Mouse (Mus musculus) small intestine, adult 2 months (tissue): ENCODE results near the gene Pard3b. TPM values are rescaled to one million over a fixed set of nuclear protein-coding genes. Genes with fewer than 3 reads are reported as not detected.

ENCODE experiments used
- H3K27ac ChIP-seq: fragments of 200-500 bp; 2 replicates; pipeline ENCODE4 v1.5.1; 2012; ENCODE audit warnings: low read depth, low read length, control low read depth, inconsistent platforms; ENCODE audit not compliant: insufficient read depth
- H3K27me3 ChIP-seq: fragments of 200-500 bp; 2 replicates; pipeline ENCODE4 v1.6.1; 2012; ENCODE audit warnings: mild to moderate bottlenecking, moderate library complexity, low read length, inconsistent platforms; ENCODE audit not compliant: control insufficient read depth, insufficient read depth
- H3K36me3 ChIP-seq: fragments of 200-500 bp; 2 replicates; pipeline ENCODE4 v1.6.1; 2012; ENCODE audit warnings: mild to moderate bottlenecking, low read length, control low read depth, inconsistent platforms; ENCODE audit not compliant: control insufficient read depth, insufficient read depth
- H3K4me1 ChIP-seq: fragments of 200-500 bp; 2 replicates; pipeline ENCODE4 v1.6.1; 2012; ENCODE audit warnings: low read length, inconsistent platforms, mixed read lengths; ENCODE audit not compliant: control insufficient read depth, insufficient read depth, insufficient read length
- H3K4me3 ChIP-seq: fragments of 200-500 bp; 2 replicates; pipeline ENCODE4 v1.5.1; 2012; ENCODE audit warnings: low read depth, mild to moderate bottlenecking, control low read depth, inconsistent platforms, low read length, moderate library complexity
- CTCF ChIP-seq: fragments of 200-500 bp; IDR thresholded peaks from 2 replicates; pipeline ENCODE4 v1.5.1; 2012; ENCODE audit warnings: low read depth, mild to moderate bottlenecking, control low read depth, inconsistent platforms, low read length, moderate library complexity, mixed read lengths; ENCODE audit not compliant: insufficient replicate concordance, insufficient read length; ENCODE audit errors: extremely low read depth
- POLR2A ChIP-seq: fragments of 200-500 bp; IDR thresholded peaks from 2 replicates; pipeline ENCODE4 v1.6.1; 2012; ENCODE audit warnings: low read depth, mild to moderate bottlenecking, control low read depth, inconsistent platforms, low read length, moderate library complexity
- WGBS: fragments of 180-500 bp; shearing (Covaris S2); methylation state at CpG from one replicate; pipeline ENCODE4 v1.1.7; 2018; 5-methylcytosine and 5-hydroxymethylcytosine counted together
- polyA plus RNA-seq: library from polyadenylated mRNA; depleted of rRNA; stranded (reverse); fragments of >200 nt; gene quantifications from 2 replicates; pipeline ENCODE4 v1.2.3, GENCODE M21; 2012

Gene Pard3b
- polyA plus RNA-seq, 1 experiment: 7.2 TPM

- Histone ChIP-seq H3K4me1 (no peaks in the 10 kb centered on the region), H3K36me3 (no peaks in the 10 kb centered on the region), H3K4me3 (no peak overlapping the region), H3K27ac (no peak overlapping the region), H3K27me3 (no peaks in the 10 kb centered on the region)
- 76% methylated on average over 2 of the region's 2 CpGs for WGBS
- no peak for TF ChIP-seq POLR2A
- TF ChIP-seq CTCF: no peak
Observed at GRCm38 (mm10) chr1:62679466-62679865, 1040.8 kb downstream of the Pard3b start.

GRCm38 (mm10) chr1:62682456-62683385 lies 1044.1 kb downstream of the Pard3b start:
- no peaks in the 10 kb centered on the region for H3K4me1 ChIP-seq
- 76% methylated on average over 21 of the region's 21 CpGs for WGBS
- H3K4me3 ChIP-seq: no peak overlapping the region
- H3K36me3 ChIP-seq: no peaks in the 10 kb centered on the region
- no peak for TF ChIP-seq POLR2A
- H3K27ac ChIP-seq: no peak overlapping the region
- H3K27me3 ChIP-seq: no peaks in the 10 kb centered on the region

- Histone ChIP-seq H3K27me3 (no peaks in the 10 kb centered on the region), H3K4me3 (no peak overlapping the region), H3K27ac (no peak overlapping the region), H3K4me1 (no peaks in the 10 kb centered on the region), H3K36me3 (no peaks in the 10 kb centered on the region)
- TF ChIP-seq CTCF: no peak
- WGBS: 83% methylated on average over 2 of the region's 2 CpGs
Observed at GRCm38 (mm10) chr1:62683498-62683897, 1044.9 kb downstream of the Pard3b start.

GRCm38 (mm10) chr1:62687511-62687910 lies 1048.9 kb downstream of the Pard3b start:
- TF ChIP-seq CTCF (no peak), POLR2A (no peak)
- Histone ChIP-seq H3K36me3 (no peaks in the 10 kb centered on the region), H3K27me3 (no peaks in the 10 kb centered on the region), H3K4me3 (no peak overlapping the region), H3K27ac (no peak overlapping the region), H3K4me1 (no peaks in the 10 kb centered on the region)
- 63% methylated on average over 8 of the region's 8 CpGs for WGBS

GRCm38 (mm10) chr1:62691175-62691574 lies 1052.6 kb downstream of the Pard3b start:
- TF ChIP-seq POLR2A (no peak), CTCF (no peak)
- H3K36me3 ChIP-seq: no peaks in the 10 kb centered on the region

More at GRCm38 (mm10) chr1:62691175-62691574, 1052.6 kb downstream of the Pard3b start:
- Histone ChIP-seq H3K27me3 (no peaks in the 10 kb centered on the region; the same call in 1 of the 2 replicates), H3K27ac (no peak overlapping the region), H3K4me3 (no peak overlapping the region), H3K4me1 (no peaks in the 10 kb centered on the region)
- 67% methylated on average over 6 of the region's 6 CpGs for WGBS
